Mouse (Mus musculus) MEL (cell line): ENCODE measurements around the gene Myt1l.

Experiments
- CTCF ChIP-seq, 3 experiments: IDR thresholded peaks in 2 of 3; conservative IDR thresholded peaks in 1 of 3; 2 replicates each; pipeline ENCODE4 v1.5.1; 2011 to 2012; ENCODE audit warnings: low read length in 3 of 3, low read depth in 2 of 3, mild to moderate bottlenecking in 2 of 3, improper control_type of control experiment in 1 of 3, inconsistent platforms in 1 of 3, mixed read lengths in 1 of 3, moderate library complexity in 1 of 3; ENCODE audit not compliant: control insufficient read depth in 1 of 3, insufficient read depth in 1 of 3, poor library complexity in 1 of 3, severe bottlenecking in 1 of 3
- GATA1 ChIP-seq: IDR thresholded peaks from 2 replicates; pipeline ENCODE4 v1.6.1; 2011; ENCODE audit warnings: low read depth, low read length, improper control_type of control experiment
- ZC3H11A ChIP-seq: IDR thresholded peaks from 2 replicates; pipeline ENCODE4 v1.6.1; 2012; ENCODE audit warnings: low read depth, mild to moderate bottlenecking, inconsistent platforms, low read length, improper control_type of control experiment

DNA sequence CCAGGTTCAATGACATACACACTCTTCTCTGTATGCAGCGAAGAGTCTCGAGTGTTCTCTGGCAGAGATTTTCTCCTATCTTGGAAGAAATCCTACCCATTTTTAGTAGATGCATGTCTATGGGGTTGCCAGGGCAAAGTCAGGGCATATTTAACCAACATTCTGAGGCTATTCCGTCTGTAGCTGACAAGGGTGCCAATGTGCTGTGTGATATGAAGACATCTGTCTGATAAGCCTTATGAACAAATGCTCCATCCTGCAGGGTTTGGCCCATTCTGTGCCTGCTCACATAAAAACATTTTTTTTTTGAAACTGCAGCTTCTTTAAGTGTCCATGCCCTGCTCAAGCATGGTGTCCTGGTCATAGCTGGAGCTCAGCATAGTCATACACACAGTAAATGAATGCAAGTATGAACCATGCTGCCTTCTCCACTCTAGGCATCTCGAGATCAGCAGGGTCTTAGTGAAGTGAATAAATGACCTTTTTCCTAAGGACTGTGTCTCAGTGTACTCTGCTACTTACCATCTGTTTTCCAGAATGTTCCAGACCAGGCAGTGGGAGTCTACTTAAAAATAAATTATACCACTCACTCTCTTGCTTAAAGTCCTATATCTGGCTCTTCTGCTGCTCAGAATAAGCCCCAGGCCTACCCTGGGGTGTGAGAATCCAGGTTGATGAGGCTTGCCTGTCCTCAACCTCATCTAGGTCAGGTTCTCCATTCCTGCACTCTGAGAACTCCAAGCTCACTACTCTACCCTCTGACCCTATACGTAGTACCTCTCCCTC lies 227.1 kb downstream of the Myt1l start:
- TF ChIP-seq CTCF (IDR thresholded peaks at IDR 0.05 in 2 of 3, conservative IDR thresholded peaks at IDR 0.05 in 1 of 3; ENCODE audit: control insufficient read depth in 1 of 3, insufficient read depth in 1 of 3, low read depth in 2 of 3, low read length in 3 of 3, poor library complexity in 1 of 3, severe bottlenecking in 1 of 3) (no peak), GATA1 (no peak), ZC3H11A (no peak)
